Mouse (Mus musculus): Measurements from ENCODE around the gene Ssbp3.
A peak's percentile ranks its signal among the peaks of the same experiment; 100 is the strongest.

Ssbp3 gene

GRCm38 (mm10) chr4:106985899-106986832, 75.7 kb downstream of the Ssbp3 start:
- no peak for DNase-seq (ENCODE audit: low spot score)

DNA sequence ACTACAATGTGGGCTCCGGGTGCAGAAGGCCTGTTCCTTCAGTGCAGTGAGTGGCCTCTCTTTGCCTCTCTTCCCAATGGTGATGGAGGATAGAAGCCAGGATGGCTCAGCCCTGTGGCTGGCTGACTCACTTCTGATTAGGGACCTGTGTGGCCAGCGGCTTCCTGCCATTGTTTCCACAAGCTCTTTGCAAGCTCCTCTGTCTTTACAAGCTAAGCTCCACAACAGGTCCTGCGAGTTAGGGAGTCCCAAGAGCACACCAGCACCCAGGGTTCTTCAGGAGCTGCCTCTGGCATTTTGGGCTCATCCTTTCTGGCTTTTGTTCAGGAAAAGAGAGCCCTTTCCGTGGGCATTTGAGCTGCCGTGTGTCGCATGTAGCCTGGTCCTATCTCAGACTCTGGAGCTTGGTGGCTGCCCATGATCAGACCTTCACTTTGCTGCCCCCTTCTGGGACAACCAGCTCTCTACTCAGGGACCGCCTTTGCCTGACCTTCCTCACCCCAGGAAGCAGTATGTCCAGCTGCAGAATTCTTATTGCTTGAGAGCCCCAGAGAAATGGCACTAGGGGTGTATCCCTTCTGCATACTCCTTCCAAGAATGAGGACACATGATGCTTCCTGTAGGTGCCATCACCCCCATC, 77.3 kb downstream of the Ssbp3 start:
- DNase-seq (ENCODE audit: low spot score), result peak; percentile 61

DNA sequence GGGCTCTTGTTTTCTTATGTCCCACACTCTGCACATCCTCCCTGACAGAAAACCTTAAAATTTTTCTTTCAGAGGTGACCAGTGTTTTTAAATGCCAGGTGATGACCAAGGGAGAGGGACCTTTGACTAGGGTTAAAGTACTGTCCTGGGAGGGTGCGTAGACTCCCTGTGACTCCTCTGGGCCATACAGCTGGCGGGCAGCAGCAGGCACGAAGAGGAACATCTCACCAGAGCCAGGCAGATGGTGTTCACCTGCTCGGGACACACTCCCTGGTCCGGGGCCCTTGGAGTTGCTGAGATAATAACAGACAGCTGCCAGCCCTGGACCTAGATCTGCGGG, 78.4 kb downstream of the Ssbp3 start:
- DNase-seq (ENCODE audit: low spot score), result no peak

- DNase-seq (ENCODE audit: low spot score), result no peak
Measured at GRCm38 (mm10) chr4:106989226-106989983, 78.9 kb downstream of the Ssbp3 start.

DNA sequence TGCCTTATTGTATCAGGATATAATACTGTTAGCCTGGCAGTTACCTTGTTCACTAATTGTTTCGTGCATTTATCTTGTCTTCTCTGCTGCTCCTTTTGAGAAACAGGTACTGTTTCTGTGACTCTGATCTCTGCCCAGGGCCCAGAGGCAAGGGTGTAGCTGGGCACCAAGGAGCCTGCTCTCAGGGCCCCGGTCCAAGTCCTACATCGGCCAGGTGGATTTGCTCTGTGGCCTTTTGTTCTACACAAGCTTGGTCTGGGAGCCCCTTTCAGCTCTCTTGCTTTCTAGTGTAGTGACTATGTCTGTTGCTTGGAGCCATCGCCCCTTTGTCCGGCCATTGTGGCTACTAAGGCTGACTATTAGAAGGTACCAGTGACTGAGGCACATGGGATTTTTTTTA, 82.6 kb downstream of the Ssbp3 start:
- DNase-seq (ENCODE audit: low spot score), result no peak

GRCm38 (mm10) chr4:106994252-106994651, 83.8 kb downstream of the Ssbp3 start:
- no peak for DNase-seq (ENCODE audit: low spot score)

- no peak for DNase-seq (ENCODE audit: low spot score)
Measured at GRCm38 (mm10) chr4:106995069-106995468, 84.6 kb downstream of the Ssbp3 start.

GRCm38 (mm10) chr4:106995513-106995912, 85.0 kb downstream of the Ssbp3 start:
- no peak for DNase-seq (ENCODE audit: low spot score)

- DNase-seq (ENCODE audit: low spot score), result peak; percentile 51
Measured at GRCm38 (mm10) chr4:106996305-106997076, 86.0 kb downstream of the Ssbp3 start.

DNA sequence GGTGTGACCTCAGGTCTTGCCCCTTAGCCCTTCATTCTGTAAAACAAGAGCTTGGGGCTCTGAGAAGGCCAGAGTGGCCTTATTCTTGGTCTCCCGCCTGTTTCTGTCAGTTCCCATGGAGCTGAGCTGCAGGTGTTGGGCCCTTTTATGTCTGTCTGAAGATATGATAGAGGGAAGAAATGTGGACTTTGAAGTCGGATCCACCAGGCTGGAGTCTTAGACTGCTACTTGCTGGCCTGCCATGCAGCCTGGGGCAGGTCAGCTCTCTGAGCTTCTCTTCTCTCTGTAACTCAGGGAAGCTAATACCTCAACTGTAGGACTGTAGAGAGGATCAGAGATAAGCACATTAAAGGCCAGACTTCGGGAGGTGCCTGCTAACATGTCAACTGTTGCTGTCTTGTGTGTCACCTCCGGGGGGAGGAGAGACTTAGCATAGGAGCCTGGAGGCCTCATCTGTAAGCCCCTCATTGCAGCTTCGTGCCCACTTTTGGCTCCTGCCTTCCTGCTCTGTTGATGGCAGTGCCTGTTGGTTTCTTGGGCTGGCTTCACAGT, 90.8 kb downstream of the Ssbp3 start:
- DNase-seq (ENCODE audit: low spot score), result no peak

- no peak for DNase-seq (ENCODE audit: low spot score)
Measured at GRCm38 (mm10) chr4:107001916-107002488, 91.5 kb downstream of the Ssbp3 start.

DNA sequence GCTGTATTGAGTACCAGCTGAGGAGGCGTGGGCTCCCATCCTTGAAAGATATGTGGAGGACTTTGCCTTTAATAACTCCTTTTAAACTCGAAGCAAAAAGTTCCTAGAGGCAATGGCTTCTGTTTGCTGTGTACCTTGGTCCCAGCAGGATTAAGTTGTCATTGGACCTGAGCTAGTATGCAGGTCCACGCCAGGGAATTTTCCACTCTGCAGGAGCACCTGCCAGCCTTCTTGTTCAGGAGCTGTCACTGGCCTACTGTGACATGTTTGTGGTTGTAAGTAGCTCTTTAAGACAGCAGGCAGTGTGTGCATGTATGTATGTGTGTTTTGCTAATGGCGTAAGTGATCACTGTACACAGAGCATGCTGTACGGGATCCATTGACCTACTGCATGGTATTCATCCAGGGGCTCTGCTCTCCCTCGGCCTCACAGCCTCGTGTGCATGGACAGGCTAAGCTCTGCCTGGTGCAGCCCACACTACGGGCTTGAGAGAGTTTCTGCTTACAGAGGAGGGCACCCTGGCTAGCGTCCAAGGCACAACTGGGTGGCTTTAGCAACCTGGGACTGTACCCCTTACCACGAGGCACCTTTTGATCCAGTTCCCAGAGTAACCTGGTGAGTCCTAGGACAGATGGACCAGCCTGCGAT, 92.1 kb downstream of the Ssbp3 start:
- no peak for DNase-seq (ENCODE audit: low spot score)

GRCm38 (mm10) chr4:107003199-107003598, 92.7 kb downstream of the Ssbp3 start:
- no peak for DNase-seq (ENCODE audit: low spot score)

DNA sequence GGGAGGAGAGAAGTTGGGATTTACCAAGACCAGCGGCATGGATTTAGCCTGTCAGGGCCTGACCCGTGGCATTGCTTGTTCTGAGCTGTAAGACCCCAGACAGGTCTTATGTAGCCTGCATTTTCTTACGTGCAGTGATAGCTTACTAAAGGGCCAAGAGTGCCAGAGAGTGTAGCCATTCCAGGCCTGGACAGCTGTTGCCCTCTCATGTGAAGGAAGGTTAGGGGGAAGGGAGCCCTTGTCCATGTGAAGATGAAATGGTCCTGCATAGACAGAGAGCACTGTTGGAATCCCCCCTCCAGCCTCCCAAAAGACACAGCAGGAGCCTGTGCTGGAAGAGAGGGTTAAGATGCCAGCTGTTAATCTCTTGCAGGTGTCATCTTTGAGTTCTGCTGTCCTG, 93.3 kb downstream of the Ssbp3 start:
- no peak for DNase-seq (ENCODE audit: low spot score)

- DNase-seq (ENCODE audit: low spot score), result no peak
Measured at GRCm38 (mm10) chr4:107004346-107004745, 93.8 kb downstream of the Ssbp3 start.

GRCm38 (mm10) chr4:107005166-107005565, 94.7 kb downstream of the Ssbp3 start:
- DNase-seq (ENCODE audit: low spot score), result no peak

GRCm38 (mm10) chr4:107006229-107006628, 95.7 kb downstream of the Ssbp3 start:
- DNase-seq (ENCODE audit: low spot score), result no peak

DNA sequence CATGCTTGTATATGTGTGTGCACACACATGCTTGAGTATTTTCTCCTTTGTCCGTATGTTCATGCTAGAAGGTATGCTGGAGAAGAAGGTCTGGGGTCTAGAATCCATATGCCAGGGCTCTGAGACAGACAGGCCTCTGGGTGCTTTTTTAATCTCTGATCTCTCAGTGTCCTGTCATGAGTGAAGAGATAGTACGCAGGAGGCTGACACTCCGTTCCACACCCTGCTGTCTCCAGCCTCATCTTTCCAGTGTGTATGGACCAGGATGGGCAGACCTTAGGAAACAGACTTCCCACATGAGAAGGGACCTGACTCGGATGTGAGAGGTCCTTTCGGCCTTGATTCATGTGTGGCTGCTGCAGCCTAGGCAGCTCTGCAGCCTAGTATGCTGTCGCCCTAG, 96.3 kb downstream of the Ssbp3 start:
- no peak for DNase-seq (ENCODE audit: low spot score)

DNA sequence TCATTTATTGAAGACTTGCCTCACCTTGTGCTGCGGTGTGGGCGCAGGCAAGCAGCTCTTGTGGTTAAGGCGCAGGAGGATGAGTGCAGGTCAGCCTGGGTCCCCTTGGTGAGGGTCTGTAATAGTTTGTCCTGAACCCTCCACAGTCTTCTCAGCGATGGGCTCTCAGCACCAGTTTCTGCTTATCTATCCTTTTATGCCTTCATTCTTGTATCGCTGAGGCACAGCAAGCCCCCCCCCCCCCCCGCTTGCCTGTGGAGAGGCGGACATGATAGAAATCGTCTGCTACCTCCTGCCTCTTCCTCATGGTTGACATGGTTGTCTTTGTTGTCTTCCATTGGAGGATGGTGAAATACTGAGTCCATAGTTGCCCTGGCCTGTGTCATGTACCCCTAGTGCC, 96.9 kb downstream of the Ssbp3 start:
- DNase-seq (ENCODE audit: low spot score), result no peak

- DNase-seq (ENCODE audit: low spot score), result no peak
Measured at GRCm38 (mm10) chr4:107008161-107008560, 97.7 kb downstream of the Ssbp3 start.

DNA sequence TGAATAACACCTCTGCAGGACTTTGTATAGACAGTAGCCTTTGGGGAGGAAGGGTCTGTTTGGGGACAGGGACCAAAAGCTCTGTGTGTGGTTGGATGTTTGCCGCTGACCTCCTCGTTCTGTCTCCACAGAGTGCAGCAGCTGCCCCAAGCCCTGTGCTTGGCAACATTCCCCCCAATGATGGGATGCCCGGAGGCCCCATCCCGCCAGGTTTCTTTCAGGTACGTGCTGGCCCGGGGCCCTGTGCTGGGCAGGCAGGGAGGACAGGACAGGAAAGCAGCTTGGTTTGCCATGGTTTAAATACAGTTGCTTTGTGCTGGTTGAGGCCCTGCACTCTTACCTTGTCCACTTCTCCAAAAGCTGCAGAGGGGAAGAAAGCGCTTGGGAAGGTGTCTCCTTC, 99.0 kb downstream of the Ssbp3 start:
- DNase-seq (ENCODE audit: low spot score), result no peak

All from left cerebral cortex, adult 11 months (tissue).